In the genomic region with DNA sequence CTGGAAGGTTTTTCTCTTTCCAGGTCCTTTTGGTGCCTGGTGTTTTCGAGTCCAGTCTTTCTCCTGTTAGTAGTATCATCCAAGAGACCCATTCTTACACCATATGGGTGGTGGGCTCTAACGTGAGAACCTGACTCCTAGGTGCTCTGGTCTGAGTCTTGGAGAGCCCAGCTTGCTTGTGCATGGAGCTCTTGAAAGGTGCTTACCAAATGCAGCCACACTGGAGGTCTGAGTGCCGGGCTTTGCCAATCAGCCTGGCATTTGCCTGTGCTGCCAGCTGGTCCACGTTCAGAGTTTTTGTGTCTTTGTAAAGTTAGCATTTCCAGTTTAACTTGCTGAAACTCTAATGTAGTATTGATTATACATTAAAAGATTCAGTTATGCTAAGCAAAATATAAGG, we compare ENCODE assay signal across 26 mouse cellular contexts.
"Had no signal": no experiment of that assay in that cellular context is flagged by ENCODE, and none has a peak within 500 bp of the region (broad histone marks: within the 10 kb centered on the region; RNA-seq: fewer than 3 reads in every experiment).

No protein-coding gene starts in this region.

- H3K27me3 ChIP-seq: heart, embryonic 13.5 days; heart, embryonic 15.5 days; hindbrain, embryonic 12.5 days; limb, embryonic 13.5 days; limb, embryonic 15.5 days; liver, embryonic 12.5 days had no signal

- H3K27ac ChIP-seq: gastrocnemius, adult 2 months; heart, adult 2 months; heart, embryonic 13.5 days; heart, embryonic 15.5 days; hindbrain, embryonic 10.5 days; hindbrain, embryonic 12.5 days; hindbrain, embryonic 14.5 days; layer of hippocampus, adult 2 months; left cerebral cortex, adult 2 months; limb, embryonic 13.5 days; limb, embryonic 15.5 days; liver, embryonic 12.5 days had no signal

- H3K4me2 ChIP-seq: heart, embryonic 11.5 days; heart, embryonic 13.5 days; heart, embryonic 15.5 days; hindbrain, embryonic 12.5 days; hindbrain, embryonic 14.5 days; limb, embryonic 13.5 days; limb, embryonic 15.5 days; liver, embryonic 12.5 days had no signal

- DNase-seq: forebrain, postnatal 0 days; gastrocnemius, adult 2 months; gastrocnemius, postnatal 10 days; gastrocnemius, postnatal 25 days; heart, postnatal 14 days; heart, postnatal 36 days; kidney, adult 18-20 months; kidney, adult 8-10 months; kidney, postnatal 10 days; kidney, postnatal 25 days; kidney, postnatal 4 days had no signal

- H3K9ac ChIP-seq: forebrain, postnatal 0 days; heart, embryonic 13.5 days; heart, embryonic 15.5 days; hindbrain, embryonic 12.5 days; hindbrain, embryonic 14.5 days; limb, embryonic 13.5 days; limb, embryonic 15.5 days; liver, embryonic 12.5 days had no signal

- H3K9me3 ChIP-seq: heart, embryonic 15.5 days; limb, embryonic 15.5 days; liver, embryonic 12.5 days had no signal

- H3K4me3 ChIP-seq: gastrocnemius, adult 2 months; heart, adult 2 months; heart, embryonic 13.5 days; heart, embryonic 15.5 days; hindbrain, embryonic 10.5 days; hindbrain, embryonic 12.5 days; layer of hippocampus, adult 2 months; left cerebral cortex, adult 2 months; limb, embryonic 13.5 days; limb, embryonic 15.5 days; liver, embryonic 12.5 days had no signal

- H3K4me1 ChIP-seq: limb, embryonic 15.5 days had no signal

- ATAC-seq: forebrain, postnatal 0 days; hindbrain, embryonic 16.5 days; inflammation-experienced regulatory T-cells, adult 6 months; intestine, postnatal 0 days; liver, embryonic 12.5 days had no signal
